Mouse (Mus musculus): ENCODE data around the gene Robo3. TPM values are rescaled to one million over a fixed set of nuclear protein-coding genes. Genes with fewer than 3 reads are reported as not detected.

Robo3 gene
- polyA plus RNA-seq (2012; rRNA removed) = 0.36 and 0.94 TPM in 2 replicates

DNA sequence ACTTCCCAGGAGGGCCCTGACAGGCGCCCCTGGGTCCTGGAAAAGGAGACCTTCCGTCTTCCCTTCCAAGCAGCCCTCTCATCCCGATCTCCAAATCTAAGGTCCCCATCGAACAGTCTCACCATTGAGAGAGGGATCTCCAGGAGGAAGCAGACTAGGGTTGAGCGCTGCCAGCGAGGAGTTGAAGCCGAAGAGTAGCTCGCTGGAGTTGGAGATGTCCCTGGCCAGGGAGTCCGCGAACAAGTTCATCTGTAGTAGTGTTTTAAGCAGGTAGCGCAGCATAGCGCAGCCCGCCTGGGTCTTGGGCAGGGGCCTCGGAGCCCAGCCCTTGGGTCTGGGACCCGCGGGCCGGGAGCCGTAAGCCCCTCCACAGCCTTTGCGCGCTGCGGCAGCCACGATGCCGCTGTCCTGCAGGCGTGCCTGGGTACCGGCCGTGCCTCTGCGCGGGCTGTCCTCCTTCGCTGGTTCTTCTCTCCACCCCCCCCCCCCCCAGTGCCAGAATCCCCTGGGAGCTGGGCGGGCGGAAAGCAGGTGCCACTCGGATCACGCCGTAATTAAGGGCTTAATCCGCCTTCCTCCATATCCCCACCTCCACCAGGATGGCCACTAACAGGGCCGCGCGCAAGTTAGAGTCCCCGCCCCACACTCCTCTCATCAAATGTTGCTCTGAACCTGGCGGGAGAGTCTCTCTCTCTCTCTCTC is at the start of gene Robo3:
Gene Robo3 (minus strand): TSS at position 527 of the 702 bp plus-strand sequence.

DNA sequence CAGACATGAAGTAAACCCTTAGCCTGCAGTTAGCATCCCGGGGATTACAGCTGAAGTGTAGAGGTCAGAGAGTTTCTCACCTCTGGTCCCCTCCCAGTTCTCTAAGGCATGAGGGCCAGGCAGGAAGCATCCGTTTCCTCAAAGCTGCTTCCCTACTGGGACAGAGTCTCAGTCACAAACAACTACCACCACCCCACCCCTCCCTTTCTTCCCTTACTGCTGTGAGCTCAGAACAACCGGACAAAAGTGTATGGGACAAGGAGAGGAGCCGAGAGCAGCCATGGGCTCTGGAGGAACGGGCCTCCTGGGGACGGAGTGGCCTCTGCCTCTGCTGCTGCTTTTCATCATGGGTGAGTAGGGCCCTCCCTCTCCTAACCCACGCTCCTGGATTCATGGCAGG is 31.2 kb downstream of the Robo3 start, which contains the start of gene Robo4:
Gene Robo4 (plus strand): TSS at position 96 of the 400 bp plus-strand sequence.

DNA sequence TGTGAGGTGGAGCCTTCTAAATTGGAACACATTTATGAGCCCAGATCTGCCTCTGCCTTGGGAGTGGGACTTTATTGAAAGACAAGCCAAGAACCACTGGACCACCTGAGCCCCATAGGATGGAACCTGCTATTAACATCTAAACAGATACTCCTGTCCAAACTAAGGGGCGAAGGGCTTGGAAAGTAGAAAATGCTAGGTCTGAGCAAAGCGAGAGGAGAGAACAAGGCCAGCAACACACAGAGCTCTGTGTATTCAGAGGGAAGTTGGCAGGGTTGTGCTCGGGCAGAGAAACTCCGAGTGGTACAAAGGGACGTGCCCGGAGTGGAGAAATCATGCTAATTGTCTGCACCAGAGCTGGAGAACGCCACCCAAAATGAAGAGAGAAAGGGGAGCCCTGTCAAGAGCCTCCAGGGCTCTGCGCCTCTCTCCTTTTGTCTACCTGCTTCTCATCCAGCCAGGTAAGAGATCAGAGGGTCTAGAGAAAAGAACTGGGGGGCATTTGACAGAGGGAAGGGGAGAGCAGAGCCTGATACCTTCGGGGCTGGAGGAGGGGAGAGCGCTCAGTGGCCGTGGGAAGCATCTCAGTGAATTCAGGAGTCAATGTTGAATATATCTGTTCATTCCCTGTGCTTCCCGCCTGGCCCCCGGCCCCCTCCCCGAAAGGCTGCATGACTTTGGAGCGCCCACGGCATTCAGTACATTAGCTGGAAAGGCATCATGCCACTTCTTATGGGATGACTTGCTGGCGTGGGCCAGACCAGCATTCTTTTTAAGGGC is 65.6 kb downstream of the Robo3 start, which contains the start of gene Hepacam:
Gene Hepacam (plus strand): TSS at position 51 of the 780 bp plus-strand sequence.

Other genes starting within 250 kb of the Robo3 start
- 1.7 and 1.8 TPM in 2 replicates for gene Tmem218, start 225.0 kb downstream of the Robo3 start, polyA plus RNA-seq (2012; rRNA removed)
- 162 and 181 TPM in 2 replicates for gene Slc37a2, start 177.5 kb downstream of the Robo3 start, polyA plus RNA-seq (2012; rRNA removed)
- gene Ccdc15, start 84.8 kb downstream of the Robo3 start, polyA plus RNA-seq (2012; rRNA removed) = 1.1 and 1.5 TPM in 2 replicates
- 1.2 and 1.6 TPM in 2 replicates for gene Hepacam, start 65.9 kb downstream of the Robo3 start, polyA plus RNA-seq (2012; rRNA removed)
- gene Robo4, start 31.3 kb downstream of the Robo3 start, polyA plus RNA-seq (2012; rRNA removed) = 10.1 and 10.7 TPM in 2 replicates
- 18.0 and 19.3 TPM in 2 replicates for gene Msantd2, start 56.1 kb upstream of the Robo3 start, polyA plus RNA-seq (2012; rRNA removed)
- 17.7 and 18.0 TPM in 2 replicates for gene Esam, start 94.8 kb upstream of the Robo3 start, polyA plus RNA-seq (2012; rRNA removed)
- gene Vsig2, start 106.0 kb upstream of the Robo3 start, polyA plus RNA-seq (2012; rRNA removed) = 21.1 and 23.2 TPM in 2 replicates
- gene Nrgn, start 119.7 kb upstream of the Robo3 start, polyA plus RNA-seq (2012; rRNA removed) = 3.7 and 5.8 TPM in 2 replicates
- gene Siae, start 122.5 kb upstream of the Robo3 start, polyA plus RNA-seq (2012; rRNA removed) = 5.5 and 5.8 TPM in 2 replicates
- 0.37 TPM in 1 of 2 replicates, not detected in the other for gene Spa17, start 180.5 kb upstream of the Robo3 start, polyA plus RNA-seq (2012; rRNA removed)
- gene Tbrg1, start 224.1 kb upstream of the Robo3 start, polyA plus RNA-seq (2012; rRNA removed) = 52.3 and 57.9 TPM in 2 replicates
- gene Panx3, start 236.0 kb upstream of the Robo3 start, polyA plus RNA-seq (2012; rRNA removed) = not detected in 2 replicates